Mouse (Mus musculus) adrenal gland, postnatal 14 days (tissue): ENCODE measurements around the gene Bcor. TPM values are rescaled to one million over a fixed set of nuclear protein-coding genes. Genes with fewer than 3 reads are reported as not detected.

Experiments used
- DNase-seq: peaks from one replicate; pipeline ENCODE4 v3.0.0; 2021; ENCODE audit warnings: mixed read lengths
- total RNA-seq: library from RNA; stranded (reverse); gene quantifications from 2 replicates; pipeline ENCODE4 v1.2.3, GENCODE M21; 2021

The Bcor gene
- total RNA-seq, 1 experiment from 2014 or later, result 18.6 TPM

GRCm38 (mm10) chrX:12003947-12004346 is 156.2 kb downstream of the Bcor start:
- no peak for DNase-seq

GRCm38 (mm10) chrX:12003539-12003938 is 156.6 kb downstream of the Bcor start:
- no peak for DNase-seq

- no peak for DNase-seq
These were observed 157.0 kb downstream of the Bcor start for GRCm38 (mm10) chrX:12003106-12003505.

- DNase-seq, result no peak
These were observed 157.6 kb downstream of the Bcor start for GRCm38 (mm10) chrX:12002596-12002995.

GRCm38 (mm10) chrX:12001969-12002368 is 158.2 kb downstream of the Bcor start:
- DNase-seq, result no peak

- DNase-seq, result no peak
These were observed 158.8 kb downstream of the Bcor start for GRCm38 (mm10) chrX:12001336-12001735.

- DNase-seq, result no peak
These were observed 159.5 kb downstream of the Bcor start for GRCm38 (mm10) chrX:12000620-12001019.

- DNase-seq, result no peak
These were observed 160.2 kb downstream of the Bcor start for GRCm38 (mm10) chrX:11999951-12000350.

- DNase-seq, result peak; percentile 80
These were observed 161.2 kb downstream of the Bcor start for GRCm38 (mm10) chrX:11998934-11999336.

GRCm38 (mm10) chrX:11996891-11997290 is 163.3 kb downstream of the Bcor start:
- peak; percentile 28 for DNase-seq

- DNase-seq, result peak; percentile 42
These were observed 163.7 kb downstream of the Bcor start for GRCm38 (mm10) chrX:11996489-11996888.

- no peak for DNase-seq
These were observed 166.3 kb downstream of the Bcor start for GRCm38 (mm10) chrX:11993641-11994419.

GRCm38 (mm10) chrX:11989471-11989870 is 170.7 kb downstream of the Bcor start:
- no peak for DNase-seq

GRCm38 (mm10) chrX:11988191-11988896 is 171.8 kb downstream of the Bcor start:
- DNase-seq, result no peak

GRCm38 (mm10) chrX:11987602-11988001 is 172.6 kb downstream of the Bcor start:
- no peak for DNase-seq
